Mouse (Mus musculus) cortical plate, adult 2 months (tissue): Measurements from ENCODE around the gene Pacsin2. TPM values are rescaled to one million over a fixed set of nuclear protein-coding genes. Genes with fewer than 3 reads are reported as not detected.

ENCODE experiments used
- H3K27ac ChIP-seq: fragments of 200-500 bp; 2 replicates; pipeline ENCODE4 v1.5.1; 2012; ENCODE audit warnings: low read length, control low read depth, inconsistent platforms; ENCODE audit not compliant: insufficient read depth
- H3K4me1 ChIP-seq: fragments of 200-500 bp; 2 replicates; pipeline ENCODE4 v1.6.1; 2011; ENCODE audit warnings: low read length; ENCODE audit not compliant: control insufficient read depth, insufficient read depth
- H3K4me3 ChIP-seq: fragments of 200-500 bp; 2 replicates; pipeline ENCODE4 v1.5.1; 2011; ENCODE audit warnings: mild to moderate bottlenecking, low read length, control low read depth; ENCODE audit not compliant: insufficient read depth
- CTCF ChIP-seq: fragments of 200-500 bp; IDR thresholded peaks from 2 replicates; pipeline ENCODE4 v1.5.1; 2011; ENCODE audit warnings: mild to moderate bottlenecking, control low read depth, low read length; ENCODE audit not compliant: insufficient read depth; ENCODE audit errors: extremely low read depth
- POLR2A ChIP-seq: fragments of 200-500 bp; IDR thresholded peaks from 2 replicates; pipeline ENCODE4 v1.6.1; 2011; ENCODE audit warnings: mild to moderate bottlenecking, low read length, control low read depth; ENCODE audit not compliant: insufficient read depth; ENCODE audit errors: extremely low read depth
- polyA plus RNA-seq: library from polyadenylated mRNA; depleted of rRNA; stranded (reverse); fragments of >200 nt; gene quantifications from 2 replicates; pipeline ENCODE4 v1.2.3, GENCODE M21; 2012

The Pacsin2 gene
- polyA plus RNA-seq, 1 experiment, result 84.4 TPM

DNA sequence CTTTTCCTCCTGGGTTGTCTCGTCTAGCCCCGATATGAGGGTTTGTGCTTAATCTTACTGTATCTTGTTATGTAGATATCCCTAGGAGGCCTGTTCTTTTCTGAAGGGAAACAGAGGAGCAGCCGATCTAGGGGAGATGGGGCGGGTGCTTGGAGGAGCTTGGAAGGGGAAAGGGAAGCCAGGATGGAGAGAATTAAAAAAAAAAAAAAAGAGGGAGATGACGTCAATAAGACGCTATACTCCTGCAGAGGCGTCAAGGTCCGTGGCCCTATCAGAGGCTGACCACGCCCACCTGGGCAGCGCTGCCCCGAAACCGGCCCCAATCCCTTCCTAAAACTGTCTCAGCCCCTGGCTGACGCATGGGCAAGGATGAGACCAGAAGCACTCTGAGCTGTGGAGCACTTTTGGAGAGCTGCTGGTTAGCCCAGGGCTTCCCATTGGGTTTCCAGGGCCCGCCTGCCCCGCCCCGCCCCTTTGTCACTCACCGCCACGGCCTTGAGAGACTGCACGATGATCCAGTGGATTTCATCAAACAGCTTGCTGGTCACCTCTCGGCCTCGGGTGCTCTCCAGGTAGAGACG lies 31.5 kb upstream of the Pacsin2 start:
- H3K4me3 ChIP-seq, result no peak overlapping the region
- TF ChIP-seq CTCF (no peak), POLR2A (no peak)
- H3K4me1 ChIP-seq, result no peaks in the 10 kb centered on the region
- no peak overlapping the region for H3K27ac ChIP-seq

DNA sequence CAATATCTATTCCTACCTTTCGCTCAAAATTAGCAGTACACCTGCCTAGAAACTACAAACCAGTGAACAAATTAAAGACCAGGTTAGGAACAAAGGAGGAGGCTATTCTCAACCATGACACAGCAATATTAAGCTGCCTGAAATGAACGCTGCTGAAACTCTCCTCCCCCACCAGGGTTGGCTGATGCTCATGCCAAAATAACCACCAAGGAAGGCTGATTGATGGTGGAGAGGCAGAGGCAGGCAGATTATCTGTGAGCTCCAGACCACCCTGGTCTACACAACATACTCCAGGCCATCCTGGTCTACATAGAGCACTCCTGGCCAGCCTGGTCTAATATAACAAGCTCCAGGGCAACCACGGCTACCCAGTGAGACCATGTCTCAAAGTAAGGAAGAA lies 30.8 kb upstream of the Pacsin2 start:
- Histone ChIP-seq H3K4me1 (no peaks in the 10 kb centered on the region), H3K4me3 (no peak overlapping the region), H3K27ac (no peak overlapping the region)
- TF ChIP-seq CTCF, result no peak
- TF ChIP-seq POLR2A, result no peak

DNA sequence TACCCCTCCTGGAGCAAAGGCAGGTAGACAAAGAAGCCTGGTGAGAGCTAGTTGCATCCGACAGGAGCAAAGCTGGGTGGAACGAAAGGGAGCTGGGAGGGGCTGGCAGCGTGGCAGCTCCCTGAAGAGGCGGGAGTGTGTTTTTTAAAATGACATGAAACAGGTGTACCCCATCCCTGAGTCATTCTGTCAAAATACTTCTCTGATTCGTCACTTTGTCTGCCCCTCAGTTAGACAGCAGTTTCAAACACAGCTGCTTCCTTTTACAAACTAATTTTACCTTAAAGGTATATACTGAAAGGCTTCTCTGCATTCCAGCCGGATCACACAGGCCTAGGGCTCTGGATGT lies 30.1 kb upstream of the Pacsin2 start:
- Histone ChIP-seq H3K27ac (no peak overlapping the region), H3K4me1 (no peaks in the 10 kb centered on the region), H3K4me3 (no peak overlapping the region)
- TF ChIP-seq POLR2A (no peak), CTCF (no peak)

DNA sequence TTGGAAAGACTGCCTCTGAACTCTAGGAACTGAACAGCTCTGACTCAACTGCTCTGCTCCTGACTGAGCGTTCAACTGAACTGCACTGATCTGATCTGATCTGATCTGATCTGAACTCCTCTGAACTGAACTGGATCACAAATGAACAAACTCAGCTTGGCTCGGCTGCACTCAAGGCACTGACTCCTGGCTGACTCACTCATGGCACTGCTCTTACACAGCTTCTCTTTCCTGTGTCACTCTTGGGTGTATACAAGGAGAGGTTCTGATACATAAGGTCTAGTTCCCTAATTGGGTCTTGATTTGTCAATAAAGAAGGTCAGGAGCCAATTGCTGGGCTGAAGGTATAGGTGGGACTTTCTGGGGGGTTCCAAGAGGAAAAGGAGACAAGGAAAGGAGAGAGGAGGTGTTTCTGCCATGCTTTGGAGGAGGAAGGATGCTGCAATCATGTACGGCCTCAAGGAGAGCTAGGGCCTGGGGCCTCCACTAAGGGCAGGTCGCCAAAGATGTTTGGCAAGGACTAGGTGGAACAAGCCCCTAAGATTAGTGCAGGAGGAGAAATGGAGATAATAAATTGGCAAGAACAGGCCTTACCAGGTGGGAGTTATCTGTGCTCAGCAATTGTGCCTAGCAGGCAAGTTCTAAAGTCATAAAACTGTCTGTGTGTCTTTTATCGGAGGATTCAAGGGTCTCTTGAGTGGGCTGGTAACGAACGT lies 29.6 kb upstream of the Pacsin2 start:
- Histone ChIP-seq H3K4me3 (no peak overlapping the region), H3K4me1 (no peaks in the 10 kb centered on the region), H3K27ac (no peak overlapping the region)
- TF ChIP-seq CTCF (no peak), POLR2A (no peak)

DNA sequence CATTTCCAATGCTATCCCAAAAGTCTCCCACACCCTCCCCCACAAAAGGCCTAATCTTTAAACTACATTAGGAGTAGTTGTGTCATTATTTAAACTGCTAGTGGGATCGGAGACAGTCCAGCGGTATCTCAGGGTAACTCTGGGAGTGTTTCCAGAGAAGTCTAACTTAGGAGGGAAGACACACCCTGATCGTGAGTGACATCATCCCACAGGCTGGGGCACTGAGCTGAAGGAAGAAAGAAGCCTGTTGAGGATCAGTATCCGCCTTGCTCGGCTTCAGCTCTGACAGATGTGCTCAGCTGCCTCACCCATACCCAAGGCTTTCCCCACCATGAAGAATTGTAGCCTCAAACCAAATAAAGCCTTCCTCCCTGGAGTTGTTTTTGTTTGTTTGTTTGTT lies 27.5 kb upstream of the Pacsin2 start:
- TF ChIP-seq CTCF, result no peak
- TF ChIP-seq POLR2A, result no peak
- Histone ChIP-seq H3K4me3 (no peak overlapping the region), H3K27ac (no peak overlapping the region), H3K4me1 (no peaks in the 10 kb centered on the region)

DNA sequence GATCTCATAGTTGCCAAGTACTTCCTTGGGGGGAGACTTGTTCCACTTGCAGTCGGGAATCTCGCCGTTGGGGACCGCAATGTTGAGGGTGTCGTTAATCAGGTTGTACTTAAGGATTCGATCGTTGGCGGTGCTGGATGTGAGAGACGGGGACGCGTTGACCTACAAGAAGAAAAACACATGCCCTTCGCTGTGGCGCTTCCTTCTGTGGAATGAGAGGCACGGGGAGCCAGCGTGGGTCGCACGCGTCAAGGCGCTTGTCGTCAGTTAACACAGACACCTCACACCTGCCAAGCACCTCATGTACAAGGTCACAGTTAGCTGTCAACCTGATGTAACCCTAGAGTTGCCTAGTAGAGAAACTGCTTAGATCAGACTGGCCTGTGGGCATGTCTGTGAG lies 25.1 kb upstream of the Pacsin2 start:
- Histone ChIP-seq H3K27ac (no peak overlapping the region), H3K4me3 (no peak overlapping the region), H3K4me1 (no peaks in the 10 kb centered on the region)
- no peak for TF ChIP-seq POLR2A
- TF ChIP-seq CTCF, result no peak

DNA sequence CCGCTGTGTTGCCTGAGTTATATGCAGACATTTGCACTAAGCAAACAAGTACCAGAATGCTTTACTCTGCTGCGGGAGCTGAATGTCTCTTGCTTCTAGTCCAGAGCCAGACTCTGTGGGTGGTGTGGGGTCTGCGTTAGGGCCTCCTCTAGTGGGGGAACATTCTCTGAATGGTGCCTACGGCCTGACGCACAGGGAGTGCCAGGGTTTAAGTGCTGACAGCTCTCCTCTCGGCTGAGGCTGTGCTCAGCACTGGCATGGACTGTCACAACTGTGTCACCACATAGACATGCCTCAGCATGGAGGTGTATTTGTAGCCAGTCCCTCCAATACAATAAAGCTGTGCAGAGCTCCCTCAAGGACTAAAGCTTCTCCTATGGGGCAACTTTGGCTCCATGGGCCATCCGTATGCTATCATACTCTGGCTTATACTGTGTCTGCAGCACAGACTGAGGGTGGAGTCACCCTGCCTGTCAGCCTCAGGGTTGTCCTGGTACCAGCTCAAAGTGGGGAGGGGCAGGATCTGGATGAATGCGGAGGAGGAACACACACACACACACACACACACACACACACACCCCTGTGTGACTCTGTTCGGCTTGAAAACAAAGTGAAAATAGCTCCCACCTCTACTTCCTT lies 23.2 kb upstream of the Pacsin2 start:
- no peaks in the 10 kb centered on the region for H3K4me1 ChIP-seq
- no peak overlapping the region for H3K4me3 ChIP-seq
- no peak overlapping the region for H3K27ac ChIP-seq
- no peak for TF ChIP-seq CTCF
- no peak for TF ChIP-seq POLR2A

DNA sequence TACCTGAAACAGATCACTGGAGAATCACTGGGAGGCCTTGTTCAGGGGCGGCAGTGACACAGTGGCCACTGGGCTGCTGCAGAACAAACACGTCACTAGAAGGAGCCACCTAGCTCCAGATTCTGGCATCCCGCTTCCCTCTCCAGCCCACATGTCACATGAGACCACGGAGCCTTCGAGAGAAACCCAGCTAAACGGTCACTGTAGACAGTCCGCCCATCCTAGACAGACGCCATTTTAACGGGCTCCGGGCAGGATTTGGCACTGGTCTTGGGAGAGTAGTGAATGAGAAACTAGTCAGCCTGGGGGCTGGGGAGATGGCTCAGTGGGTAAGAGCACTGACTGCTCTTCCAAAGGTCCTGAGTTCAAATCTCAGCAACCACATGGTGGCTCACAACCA lies 19.9 kb upstream of the Pacsin2 start:
- TF ChIP-seq CTCF, result no peak
- no peak for TF ChIP-seq POLR2A

DNA sequence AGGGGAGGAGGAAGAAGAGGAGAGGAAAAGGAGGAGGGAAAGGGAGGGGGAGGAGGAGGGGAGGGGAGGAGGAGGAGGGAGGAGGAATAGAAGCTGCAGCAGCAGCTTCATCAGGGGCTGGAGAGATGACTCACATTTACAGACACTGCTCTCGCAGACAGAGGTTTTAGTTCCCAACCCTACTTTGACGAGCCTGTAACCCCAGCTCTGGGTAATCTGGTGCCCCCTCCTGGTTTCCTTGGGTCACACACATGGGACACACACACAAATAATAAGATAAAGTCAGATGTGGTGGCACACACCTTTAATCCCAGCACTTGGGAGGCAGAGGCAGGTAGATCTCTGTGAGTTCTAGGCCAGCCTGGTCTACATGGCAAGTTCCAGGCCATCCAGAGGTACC lies 19.1 kb upstream of the Pacsin2 start:
- Histone ChIP-seq H3K4me1 (no peaks in the 10 kb centered on the region), H3K27ac (no peak overlapping the region), H3K4me3 (no peak overlapping the region)
- TF ChIP-seq CTCF (peak; percentile 28; the same call in 1 of the 2 replicates), POLR2A (no peak)

More for the DNA sequence above, 19.9 kb upstream of the Pacsin2 start:
- Histone ChIP-seq H3K4me1 (no peaks in the 10 kb centered on the region), H3K27ac (no peak overlapping the region), H3K4me3 (no peak overlapping the region)
